Mouse (Mus musculus) gastrocnemius, adult 8-10 months (tissue): Measurements from ENCODE around the gene Casp1. TPM values are rescaled to one million over a fixed set of nuclear protein-coding genes. Genes with fewer than 3 reads are reported as not detected.

Source experiments
- DNase-seq, 2 experiments: peaks; one replicate each; pipeline ENCODE4 v3.0.0; 2022; ENCODE audit warnings: low spot score in 2 of 2
- total RNA-seq, 4 experiments: library from RNA; stranded (reverse); gene quantifications; 2 replicates each; pipeline ENCODE4 v1.2.4; 2022

Casp1 gene
- under 1 TPM; 0.22 to 0.64 (median 0.42) TPM for total RNA-seq

GRCm38 (mm10) chr9:5298329-5299131, at the start of gene Casp1:
Gene Casp1 (plus strand): TSS chr9:5298517.
- DNase-seq, result no peak

GRCm38 (mm10) chr9:5263951-5264475, 34.3 kb upstream of the Casp1 start:
- no peak for DNase-seq

GRCm38 (mm10) chr9:5270274-5270673, 28.0 kb upstream of the Casp1 start:
- DNase-seq, result no peak

GRCm38 (mm10) chr9:5270884-5271283, 27.4 kb upstream of the Casp1 start:
- no peak for DNase-seq

GRCm38 (mm10) chr9:5271334-5271845, 26.9 kb upstream of the Casp1 start:
- DNase-seq, result no peak

GRCm38 (mm10) chr9:5286071-5286470, 12.2 kb upstream of the Casp1 start:
- no peak for DNase-seq

- DNase-seq, result no peak
These were observed 11.7 kb upstream of the Casp1 start for GRCm38 (mm10) chr9:5286597-5286996.

- no peak for DNase-seq
These were observed 1.7 kb upstream of the Casp1 start for GRCm38 (mm10) chr9:5296354-5297237.

- no peak for DNase-seq
These were observed 740 bp downstream of the Casp1 start for GRCm38 (mm10) chr9:5299132-5299381.

GRCm38 (mm10) chr9:5308561-5308960, 10.2 kb downstream of the Casp1 start, which contains the start of gene Casp4:
Gene Casp4 (plus strand): TSS chr9:5308828.
- DNase-seq, result no peak

GRCm38 (mm10) chr9:5310112-5310511, 11.8 kb downstream of the Casp1 start:
- DNase-seq, result no peak

GRCm38 (mm10) chr9:5311435-5311834, 13.1 kb downstream of the Casp1 start:
- no peak for DNase-seq

GRCm38 (mm10) chr9:5328204-5328603, 29.9 kb downstream of the Casp1 start:
- DNase-seq, result no peak

- no peak for DNase-seq
These were observed 34.1 kb downstream of the Casp1 start for GRCm38 (mm10) chr9:5332441-5332840.

- DNase-seq, result no peak
These were observed 35.1 kb downstream of the Casp1 start for GRCm38 (mm10) chr9:5333422-5333821.

GRCm38 (mm10) chr9:5343092-5343491, 44.8 kb downstream of the Casp1 start:
- DNase-seq, result no peak

- no peak for DNase-seq
These were observed 45.8 kb downstream of the Casp1 start for GRCm38 (mm10) chr9:5344090-5344489.

- peak; percentile 4 to 11 for DNase-seq
These were observed 47.1 kb downstream of the Casp1 start, which contains the start of gene Casp12 for GRCm38 (mm10) chr9:5345291-5345898. Gene Casp12 (plus strand): TSS chr9:5345430.

GRCm38 (mm10) chr9:5347381-5347780, 49.1 kb downstream of the Casp1 start:
- DNase-seq, result no peak

GRCm38 (mm10) chr9:5353673-5354072, 55.4 kb downstream of the Casp1 start:
- DNase-seq, result no peak

- DNase-seq, result no peak
These were observed 58.5 kb downstream of the Casp1 start for GRCm38 (mm10) chr9:5356801-5357200.
